Mouse (Mus musculus) thymus, adult 2 months (tissue): ENCODE measurements around the gene Sod2. TPM values are rescaled to one million over a fixed set of nuclear protein-coding genes. Genes with fewer than 3 reads are reported as not detected.
"Not testable (repeated sequence)": the region's sequence is repeated elsewhere in the genome, so short reads cannot be mapped to it uniquely, and the experiment has no call there.

Experiments used
- DNase-seq: peaks from one replicate; pipeline ENCODE4 v3.0.0; 2021
- H3K27ac ChIP-seq: fragments of 200-500 bp; 2 replicates; pipeline ENCODE4 v1.5.1; 2012; ENCODE audit warnings: low read length, control low read depth; ENCODE audit not compliant: control insufficient read depth, insufficient read depth
- H3K27me3 ChIP-seq: fragments of 200-500 bp; 2 replicates; pipeline ENCODE4 v1.6.1; 2012; ENCODE audit warnings: mild to moderate bottlenecking, low read length, moderate library complexity, mixed read lengths; ENCODE audit not compliant: control insufficient read depth, insufficient read depth
- H3K36me3 ChIP-seq: fragments of 200-500 bp; 2 replicates; pipeline ENCODE4 v1.6.1; 2012; ENCODE audit warnings: mild to moderate bottlenecking, low read length, moderate library complexity; ENCODE audit not compliant: control insufficient read depth, insufficient read depth
- H3K4me1 ChIP-seq: fragments of 200-500 bp; replicated peaks from 2 replicates; pipeline ENCODE4 v1.6.1; 2012; ENCODE audit warnings: low read length; ENCODE audit not compliant: control insufficient read depth, insufficient read depth
- H3K4me3 ChIP-seq: fragments of 200-500 bp; 2 replicates; pipeline ENCODE4 v1.5.1; 2012; ENCODE audit warnings: mild to moderate bottlenecking, low read length, control low read depth, moderate library complexity; ENCODE audit not compliant: control insufficient read depth, insufficient read depth
- CTCF ChIP-seq: fragments of 200-500 bp; IDR thresholded peaks from 2 replicates; pipeline ENCODE4 v1.5.1; 2012; ENCODE audit warnings: mild to moderate bottlenecking, control low read depth, low read length, moderate library complexity, borderline replicate concordance; ENCODE audit not compliant: control insufficient read depth, poor library complexity, insufficient read depth; ENCODE audit errors: extremely low read depth
- POLR2A ChIP-seq: fragments of 200-500 bp; IDR thresholded peaks from 2 replicates; pipeline ENCODE4 v1.6.1; 2012; ENCODE audit warnings: mild to moderate bottlenecking, low read length, control low read depth, moderate library complexity; ENCODE audit not compliant: control insufficient read depth, poor library complexity, insufficient read depth; ENCODE audit errors: extremely low read depth
- WGBS: fragments of 180-500 bp; shearing (Covaris S2); methylation state at CpG from one replicate; pipeline ENCODE4 v1.1.7; 2018; 5-methylcytosine and 5-hydroxymethylcytosine counted together
- polyA plus RNA-seq: library from polyadenylated mRNA; depleted of rRNA; stranded (reverse); fragments of >200 nt; gene quantifications from 2 replicates; pipeline ENCODE4 v1.2.3, GENCODE M21; 2012

The Sod2 gene
- polyA plus RNA-seq, 1 experiment: 256 TPM

DNA sequence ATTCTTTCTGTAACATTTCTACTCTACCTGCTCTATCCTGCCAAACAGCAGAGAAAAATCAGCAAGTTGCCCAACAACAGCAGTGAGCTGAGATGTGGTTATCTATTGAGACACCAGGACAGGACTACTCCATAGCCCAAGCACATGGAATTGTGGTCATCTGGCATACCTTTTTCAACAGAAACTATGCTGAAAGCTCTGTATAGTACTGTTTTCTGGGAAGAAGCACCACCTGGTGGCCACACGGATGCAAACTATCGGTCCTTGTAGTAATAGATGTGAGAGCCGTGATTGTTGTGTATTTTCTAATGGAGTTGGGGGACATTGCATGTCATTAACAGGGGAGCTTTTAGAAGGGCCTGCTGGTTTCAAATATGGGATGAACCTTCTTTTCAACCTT, 10.3 kb upstream of the Sod2 start:
- Histone ChIP-seq H3K27me3 (no peaks in the 10 kb centered on the region), H3K4me1 (no peaks in the 10 kb centered on the region), H3K4me3 (no peak overlapping the region), H3K27ac (no peak overlapping the region), H3K36me3 (no peaks in the 10 kb centered on the region)
- WGBS: 21% methylated on average over 3 of the region's 3 CpGs
- peak; percentile 60 for DNase-seq
- no peak for TF ChIP-seq POLR2A
- no peak for TF ChIP-seq CTCF

DNA sequence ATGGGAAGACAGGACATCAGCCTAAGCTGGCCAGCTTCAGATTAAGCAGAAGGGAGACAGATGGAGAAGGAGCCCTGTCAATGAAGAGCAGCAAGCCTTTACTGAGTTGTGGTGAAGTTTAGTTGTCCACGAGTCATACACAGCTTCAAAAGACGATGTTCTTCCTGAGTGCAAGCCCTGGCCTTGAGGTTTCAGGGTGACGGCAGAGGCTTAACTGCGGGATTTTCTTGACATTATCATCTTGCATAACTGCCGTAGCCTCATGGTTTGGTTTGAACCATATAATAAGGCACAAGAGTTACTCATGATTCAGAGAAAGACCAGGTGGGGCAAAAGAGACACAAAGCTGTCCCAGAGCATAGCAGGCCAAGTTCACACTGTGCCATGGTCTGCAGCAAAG, 8.8 kb upstream of the Sod2 start:
- Histone ChIP-seq H3K4me3 (no peak overlapping the region), H3K27me3 (no peaks in the 10 kb centered on the region), H3K27ac (no peak overlapping the region), H3K4me1 (no peaks in the 10 kb centered on the region), H3K36me3 (no peaks in the 10 kb centered on the region)
- 75% methylated on average over 5 of the region's 5 CpGs for WGBS
- TF ChIP-seq POLR2A (no peak), CTCF (no peak)
- DNase-seq: no peak

DNA sequence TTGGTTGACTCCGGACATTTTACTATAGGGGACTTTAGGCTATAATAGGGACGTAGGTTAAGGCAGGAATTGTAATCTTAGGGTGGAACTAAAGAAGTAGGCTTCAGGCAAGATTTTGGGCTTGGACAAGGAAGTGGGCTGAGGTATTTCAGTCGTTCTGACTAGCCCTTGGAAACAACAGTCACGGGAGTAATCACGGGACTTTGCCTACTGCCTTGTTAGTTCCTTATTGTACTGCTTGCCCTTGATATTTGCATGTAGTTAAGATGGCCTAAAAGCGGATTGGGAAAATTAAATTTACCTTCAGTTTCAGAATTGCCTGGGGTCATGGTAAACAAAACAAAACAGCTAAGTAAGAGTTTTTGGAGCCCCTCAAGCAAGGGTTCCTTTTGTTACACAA, 7.6 kb upstream of the Sod2 start:
- no peaks in the 10 kb centered on the region for H3K27me3 ChIP-seq
- H3K4me1 ChIP-seq: no peaks in the 10 kb centered on the region
- WGBS: 88% methylated on average over 6 of the region's 6 CpGs
- TF ChIP-seq CTCF (no peak), POLR2A (no peak)
- no peak overlapping the region for H3K4me3 ChIP-seq
- no peak overlapping the region for H3K27ac ChIP-seq
- H3K36me3 ChIP-seq: no peaks in the 10 kb centered on the region
- no peak for DNase-seq

DNA sequence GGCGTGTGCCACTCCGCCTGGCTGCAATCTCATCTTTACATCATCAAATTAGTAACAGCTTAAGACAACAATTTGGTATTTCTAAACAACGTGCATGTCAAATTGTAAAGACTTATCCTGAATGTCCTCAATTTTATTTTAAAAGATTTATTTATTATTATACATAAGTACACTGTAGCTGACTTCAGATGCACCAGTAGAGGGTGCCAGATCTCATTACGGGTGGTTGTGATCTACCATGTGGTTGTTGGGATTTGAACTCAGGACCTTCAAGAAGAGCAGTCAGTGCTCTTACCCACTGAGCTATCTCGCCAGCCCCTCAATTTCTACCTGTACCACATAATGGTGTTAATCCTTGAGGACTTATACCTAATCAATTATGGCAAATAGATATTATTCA, 4.4 kb upstream of the Sod2 start:
- H3K4me1 ChIP-seq, H3K36me3 ChIP-seq, H3K27ac ChIP-seq, H3K27me3 ChIP-seq, H3K4me3 ChIP-seq, DNase-seq: not testable (repeated sequence)
- WGBS: 95% methylated on average over 5 of the region's 5 CpGs

DNA sequence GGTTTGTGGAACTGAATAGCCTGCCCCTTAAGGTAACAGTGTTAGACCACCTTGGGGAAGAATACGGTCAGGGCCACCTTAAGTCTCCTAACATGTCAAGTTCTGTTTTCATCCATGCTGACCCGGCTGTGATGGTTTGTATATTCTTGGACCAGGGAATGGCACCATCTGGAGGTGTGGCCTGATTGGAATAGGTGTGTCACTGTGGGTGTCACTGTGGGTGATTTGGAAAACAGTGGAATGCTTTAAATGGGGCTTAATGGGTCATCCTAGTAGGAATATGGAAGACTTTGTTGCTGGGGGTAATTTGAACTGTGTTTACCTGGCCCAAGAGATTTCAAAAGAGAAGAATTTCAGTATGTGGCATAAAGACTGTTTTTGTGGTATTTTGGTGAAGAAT, 2.2 kb upstream of the Sod2 start:
- DNase-seq, H3K36me3 ChIP-seq, H3K4me3 ChIP-seq, H3K27me3 ChIP-seq, H3K27ac ChIP-seq, H3K4me1 ChIP-seq: not testable (repeated sequence)
- WGBS: 96% methylated on average over 2 of the region's 2 CpGs

DNA sequence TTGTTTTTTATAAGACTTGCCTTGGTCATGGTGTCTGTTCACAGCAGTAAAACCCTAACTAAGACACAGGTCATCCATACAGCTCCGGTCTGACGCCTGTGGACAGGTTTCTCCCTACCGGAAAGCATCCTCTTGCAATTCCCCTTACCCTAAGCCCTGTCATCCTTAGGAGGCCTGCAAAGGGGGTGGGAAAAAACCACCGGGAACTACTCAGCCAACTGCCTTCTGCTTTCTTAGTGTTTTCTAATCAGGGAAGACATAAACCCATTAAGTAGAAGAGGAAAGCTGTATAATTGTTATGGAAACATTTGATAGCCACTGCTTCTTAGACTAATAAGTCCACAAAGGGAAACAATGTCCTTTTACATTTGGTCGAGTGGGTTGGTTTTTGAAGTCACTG, 338 bp downstream of the Sod2 start:
- H3K4me1 ChIP-seq: peaks cover 7% of the 10 kb centered on the region
- TF ChIP-seq POLR2A: no peak
- no peak for TF ChIP-seq CTCF
- no peaks in the 10 kb centered on the region for H3K27me3 ChIP-seq
- no peak overlapping the region for H3K4me3 ChIP-seq
- H3K27ac ChIP-seq: no peak overlapping the region
- DNase-seq: no peak
- no peaks in the 10 kb centered on the region for H3K36me3 ChIP-seq
- 86% methylated on average over 5 of the region's 5 CpGs for whole genome bisulfite sequencing

DNA sequence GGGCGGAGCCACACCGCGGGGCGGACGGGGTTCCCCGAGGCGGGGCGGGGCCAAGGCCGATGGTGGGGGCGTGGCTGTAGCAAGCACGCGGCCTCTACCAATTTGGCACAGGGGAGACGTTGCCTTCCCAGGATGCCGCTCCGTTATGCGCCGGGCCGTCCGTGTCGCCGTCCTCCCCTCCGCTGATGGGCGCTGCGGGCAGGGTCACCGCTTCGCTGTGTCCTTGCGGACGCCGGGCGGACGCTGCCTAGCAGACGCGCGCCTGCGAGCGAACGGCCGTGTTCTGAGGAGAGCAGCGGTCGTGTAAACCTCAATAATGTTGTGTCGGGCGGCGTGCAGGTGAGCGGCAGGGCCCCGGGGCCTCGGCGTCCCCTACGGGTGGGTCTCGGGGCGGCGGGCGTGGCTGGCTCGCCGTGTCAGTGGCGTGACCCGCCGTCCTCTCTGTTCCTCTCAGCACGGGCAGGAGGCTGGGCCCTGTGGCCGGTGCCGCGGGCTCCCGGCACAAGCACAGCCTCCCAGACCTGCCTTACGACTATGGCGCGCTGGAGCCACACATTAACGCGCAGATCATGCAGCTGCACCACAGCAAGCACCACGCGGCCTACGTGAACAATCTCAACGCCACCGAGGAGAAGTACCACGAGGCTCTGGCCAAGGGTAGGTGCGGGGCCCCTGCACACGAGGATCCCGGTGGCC, 1.2 kb downstream of the Sod2 start:
- DNase-seq: peak; percentile 98
- Histone ChIP-seq H3K4me1 (peaks cover 7% of the 10 kb centered on the region), H3K36me3 (0 out of 2 replicates have a peak, but pooled peaks cover 3% of the 10 kb centered on the region), H3K27me3 (no peaks in the 10 kb centered on the region), H3K4me3 (peak overlapping the region; percentile 70), H3K27ac (no peak overlapping the region)
- under 1% methylated on average over 76 of the region's 76 CpGs for WGBS
- TF ChIP-seq POLR2A (0 out of 2 replicates have a peak, but pooled peaks have one; percentile 28), CTCF (0 out of 2 replicates have a peak, but pooled peaks have one; percentile 21)
